Mouse (Mus musculus): ENCODE data around the gene 9130023H24Rik. TPM values are rescaled to one million over a fixed set of nuclear protein-coding genes. Genes with fewer than 3 reads are reported as not detected.

9130023H24Rik gene
- polyA plus RNA-seq, 1 experiment from 2014 or later, result 10.2 TPM

DNA sequence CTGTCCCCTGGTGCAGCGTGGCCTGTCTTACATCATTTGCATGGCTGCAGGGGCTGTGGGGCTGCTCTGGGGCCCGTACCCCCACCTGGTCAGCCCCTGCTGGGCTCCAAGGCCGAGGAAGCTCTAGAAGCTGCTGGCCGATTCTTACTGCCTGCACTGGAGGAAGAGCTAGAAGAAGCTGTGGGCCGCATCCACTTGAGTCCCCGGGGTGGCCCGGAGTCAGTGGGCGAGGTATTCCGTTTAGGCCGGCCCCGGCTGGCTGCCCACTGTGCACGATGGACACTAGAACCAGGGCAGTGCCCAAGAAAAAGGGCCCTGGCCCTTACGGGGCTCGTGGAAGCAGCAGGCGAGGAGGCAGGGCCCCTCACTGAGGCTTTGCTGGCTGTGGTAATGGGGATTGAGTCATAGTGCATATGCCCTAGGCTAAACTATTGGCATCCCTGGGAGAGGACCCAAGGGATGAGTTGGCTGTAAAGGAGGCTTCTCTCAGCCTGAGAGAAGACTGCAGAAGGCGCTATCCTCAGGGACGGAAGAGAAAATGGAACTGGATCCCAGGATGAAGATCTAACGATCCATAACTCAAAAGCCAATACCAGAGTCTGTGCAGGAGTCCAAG lies 6.7 kb upstream of the 9130023H24Rik start:
- H3K36me3 ChIP-seq (ENCODE audit: control insufficient read depth, insufficient read depth, low read length), result peaks cover 16% of the 10 kb centered on the region
- 88% methylated on average over 18 of the region's 18 CpGs for WGBS
- 0 out of 2 replicates have a peak overlapping the region, but pooled peaks have one; percentile 30 for H3K27ac ChIP-seq (replicated peaks; ENCODE audit: low read depth, low read length)
- H3K4me2 ChIP-seq (ENCODE audit: low read depth, severe bottlenecking), result no peak overlapping the region
- H3K9ac ChIP-seq (ENCODE audit: low read length), result no peak overlapping the region
- no peaks in the 10 kb centered on the region for H3K9me3 ChIP-seq (ENCODE audit: control insufficient read depth, low read length)
- H3K27me3 ChIP-seq (ENCODE audit: control insufficient read depth, insufficient read depth, low read length), result no peaks in the 10 kb centered on the region
- no peak overlapping the region for H3K4me3 ChIP-seq (ENCODE audit: low read depth, low read length)
- peaks cover 6% of the 10 kb centered on the region; the same call in 1 of the 2 replicates for H3K4me1 ChIP-seq (ENCODE audit: control insufficient read depth, insufficient read depth, low read length)
- no peak for ATAC-seq (ENCODE audit: insufficient number of reproducible peaks, low FRiP score, low TSS enrichment, low read depth)
- no peak for DNase-seq (ENCODE audit: low spot score)

DNA sequence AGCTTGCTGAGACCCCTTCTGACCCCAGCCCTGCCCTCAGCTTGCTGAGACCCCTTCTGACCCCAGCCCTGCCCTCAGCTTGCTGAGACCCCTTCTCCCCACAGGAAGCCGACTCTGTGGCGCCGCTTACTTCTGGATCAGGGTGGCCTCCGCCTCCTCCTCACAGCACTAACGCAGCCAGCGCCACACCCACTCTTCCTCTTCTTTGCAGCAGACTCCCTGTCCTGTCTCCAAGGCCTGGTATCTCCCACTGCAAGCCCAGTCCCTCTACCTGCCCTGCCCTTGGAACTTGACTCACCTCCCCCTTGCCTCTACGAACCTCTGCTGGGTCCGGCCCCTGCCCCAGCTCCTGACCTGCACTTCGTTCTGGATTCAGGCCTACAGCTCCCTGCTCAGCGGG lies 6.1 kb upstream of the 9130023H24Rik start:
- WGBS, result 62% methylated on average over 10 of the region's 10 CpGs
- Histone ChIP-seq H3K4me1 (ENCODE audit: control insufficient read depth, insufficient read depth, low read length) (peaks cover 9% of the 10 kb centered on the region; the same call in 1 of the 2 replicates), H3K4me2 (ENCODE audit: low read depth, severe bottlenecking) (no peak overlapping the region), H3K9ac (ENCODE audit: low read length) (no peak overlapping the region), H3K27me3 (ENCODE audit: control insufficient read depth, insufficient read depth, low read length) (no peaks in the 10 kb centered on the region), H3K4me3 (ENCODE audit: low read depth, low read length) (no peak overlapping the region), H3K27ac (replicated peaks; ENCODE audit: low read depth, low read length) (no peak overlapping the region), H3K36me3 (ENCODE audit: control insufficient read depth, insufficient read depth, low read length) (peaks cover 16% of the 10 kb centered on the region), H3K9me3 (ENCODE audit: control insufficient read depth, low read length) (no peaks in the 10 kb centered on the region)
- no peak for DNase-seq (ENCODE audit: low spot score)
- no peak for ATAC-seq (ENCODE audit: insufficient number of reproducible peaks, low FRiP score, low TSS enrichment, low read depth)

DNA sequence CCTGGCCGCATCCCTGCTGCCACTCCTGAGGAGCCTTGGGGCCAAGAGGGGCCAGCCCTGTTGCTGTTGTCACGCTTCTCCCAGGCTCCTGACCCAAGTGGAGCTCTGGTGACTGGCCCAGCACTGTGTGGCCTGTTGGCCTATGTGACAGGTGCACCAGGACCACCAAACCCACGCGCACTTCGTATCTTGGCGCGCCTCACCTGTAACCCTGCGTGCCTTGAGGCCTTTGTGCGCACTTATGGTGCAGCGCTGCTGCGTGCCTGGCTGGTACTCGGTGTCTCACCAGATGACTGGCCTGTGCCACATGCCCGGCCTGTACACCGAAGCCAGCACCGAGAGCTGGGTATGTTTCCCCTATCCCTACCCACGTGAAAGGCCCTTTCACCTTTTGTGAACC lies 4.5 kb upstream of the 9130023H24Rik start:
- no peak overlapping the region for H3K4me3 ChIP-seq (ENCODE audit: low read depth, low read length)
- H3K27ac ChIP-seq (replicated peaks; ENCODE audit: low read depth, low read length), result no peak overlapping the region
- H3K36me3 ChIP-seq (ENCODE audit: control insufficient read depth, insufficient read depth, low read length), result peaks cover 16% of the 10 kb centered on the region
- ATAC-seq (ENCODE audit: insufficient number of reproducible peaks, low FRiP score, low TSS enrichment, low read depth) (no peak), DNase-seq (ENCODE audit: low spot score) (no peak)
- no peaks in the 10 kb centered on the region for H3K9me3 ChIP-seq (ENCODE audit: control insufficient read depth, low read length)
- no peaks in the 10 kb centered on the region for H3K27me3 ChIP-seq (ENCODE audit: control insufficient read depth, insufficient read depth, low read length)
- H3K4me1 ChIP-seq (ENCODE audit: control insufficient read depth, insufficient read depth, low read length), result peaks cover 9% of the 10 kb centered on the region; the same call in 1 of the 2 replicates
- H3K4me2 ChIP-seq (ENCODE audit: low read depth, severe bottlenecking), result no peak overlapping the region
- WGBS, result 94% methylated on average over 16 of the region's 16 CpGs
- no peak overlapping the region for H3K9ac ChIP-seq (ENCODE audit: low read length)

DNA sequence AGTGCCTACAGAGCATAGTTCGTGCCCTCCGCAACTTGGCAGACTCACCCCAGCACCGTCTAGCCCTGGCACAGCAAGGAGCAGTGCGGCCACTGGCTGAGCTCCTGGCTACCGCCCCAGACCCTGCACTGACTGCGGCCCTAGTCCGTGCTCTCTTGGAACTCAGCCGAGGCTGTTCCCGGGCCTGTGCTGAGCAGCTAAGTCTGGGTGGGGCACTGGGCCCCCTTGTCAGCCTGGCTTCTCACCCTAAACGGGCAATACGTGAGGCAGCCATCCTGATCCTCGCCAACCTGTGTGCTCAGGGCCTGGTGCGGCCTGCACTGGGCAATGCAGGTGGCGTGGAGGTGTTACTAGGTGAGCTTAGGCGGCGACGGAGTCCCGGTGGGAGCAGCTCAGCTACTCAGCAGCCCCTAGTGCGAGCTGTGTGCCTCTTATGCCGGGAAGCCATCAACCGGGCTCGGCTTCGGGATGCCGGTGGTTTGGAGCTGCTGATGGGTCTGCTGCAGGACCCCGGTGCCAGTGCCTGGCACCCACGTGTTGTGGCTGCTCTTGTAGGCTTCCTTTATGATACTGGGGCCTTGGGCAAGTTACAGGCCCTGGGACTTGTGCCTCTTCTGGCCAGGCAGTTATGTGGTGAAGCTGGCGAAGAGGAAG lies 2.4 kb upstream of the 9130023H24Rik start:
- WGBS, result 94% methylated on average over 27 of the region's 27 CpGs
- no peak for DNase-seq (ENCODE audit: low spot score)
- H3K9ac ChIP-seq (ENCODE audit: low read length), result no peak overlapping the region
- peaks cover 16% of the 10 kb centered on the region for H3K36me3 ChIP-seq (ENCODE audit: control insufficient read depth, insufficient read depth, low read length)
- no peak overlapping the region for H3K4me2 ChIP-seq (ENCODE audit: low read depth, severe bottlenecking)
- ATAC-seq (ENCODE audit: insufficient number of reproducible peaks, low FRiP score, low TSS enrichment, low read depth), result no peak
- H3K9me3 ChIP-seq (ENCODE audit: control insufficient read depth, low read length), result no peaks in the 10 kb centered on the region
- no peaks in the 10 kb centered on the region for H3K27me3 ChIP-seq (ENCODE audit: control insufficient read depth, insufficient read depth, low read length)
- no peak overlapping the region for H3K4me3 ChIP-seq (ENCODE audit: low read depth, low read length)
- H3K27ac ChIP-seq (replicated peaks; ENCODE audit: low read depth, low read length), result no peak overlapping the region
- 0 out of 2 replicates have a peak, but pooled peaks cover 3% of the 10 kb centered on the region for H3K4me1 ChIP-seq (ENCODE audit: control insufficient read depth, insufficient read depth, low read length)

DNA sequence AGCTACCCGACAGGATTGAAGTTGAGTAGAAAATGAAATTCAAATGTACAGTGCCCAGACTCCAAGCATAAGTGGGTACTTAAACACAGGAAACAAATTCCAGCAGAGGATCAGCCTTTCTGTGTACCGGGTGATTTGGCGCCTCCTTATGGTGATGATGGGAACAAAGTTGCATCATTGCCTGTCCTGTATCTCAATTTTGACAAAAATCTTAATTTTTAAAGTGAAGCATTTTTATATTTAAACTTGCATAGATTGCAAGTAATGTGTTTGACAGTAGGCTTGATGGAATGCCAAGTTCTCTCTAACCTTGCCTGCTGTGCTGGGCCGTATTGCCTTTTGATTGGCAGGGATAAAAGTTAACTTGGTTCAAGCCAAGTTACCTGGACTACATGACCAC lies 1.2 kb upstream of the 9130023H24Rik start:
- H3K4me3 ChIP-seq (ENCODE audit: low read depth, low read length), result peak overlapping the region; percentile 63; the same call in 1 of the 2 replicates
- H3K4me2 ChIP-seq (ENCODE audit: low read depth, severe bottlenecking), result peak overlapping the region; percentile 58
- ATAC-seq (ENCODE audit: insufficient number of reproducible peaks, low FRiP score, low TSS enrichment, low read depth) (no peak), DNase-seq (ENCODE audit: low spot score) (peak; percentile 60)
- H3K4me1 ChIP-seq (ENCODE audit: control insufficient read depth, insufficient read depth, low read length), result 0 out of 2 replicates have a peak, but pooled peaks cover 3% of the 10 kb centered on the region
- peaks cover 8% of the 10 kb centered on the region; the same call in 1 of the 2 replicates for H3K36me3 ChIP-seq (ENCODE audit: control insufficient read depth, insufficient read depth, low read length)
- no peak overlapping the region for H3K27ac ChIP-seq (replicated peaks; ENCODE audit: low read depth, low read length)
- no peaks in the 10 kb centered on the region for H3K9me3 ChIP-seq (ENCODE audit: control insufficient read depth, low read length)
- H3K27me3 ChIP-seq (ENCODE audit: control insufficient read depth, insufficient read depth, low read length), result no peaks in the 10 kb centered on the region
- no peak overlapping the region for H3K9ac ChIP-seq (ENCODE audit: low read length)
- 28% methylated on average over 4 of the region's 4 CpGs for WGBS

DNA sequence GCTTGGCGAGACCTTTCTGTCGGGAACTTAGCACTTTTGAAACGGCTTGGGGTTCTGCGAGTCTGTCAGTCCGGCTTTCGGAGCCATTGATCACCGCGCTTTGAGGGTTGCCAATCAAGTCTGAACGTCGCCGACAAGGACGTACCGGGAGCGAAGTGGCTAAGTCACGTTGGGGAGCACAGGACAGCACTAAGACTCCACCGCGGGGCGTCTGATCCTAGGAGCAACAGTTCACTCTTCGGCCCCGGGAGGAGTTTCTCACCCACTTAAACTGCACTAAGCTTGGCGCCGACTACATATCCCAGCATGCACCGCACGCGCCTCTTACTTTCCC lies 271 bp downstream of the 9130023H24Rik start:
- 0% methylated on average over 25 of the region's 25 CpGs for WGBS
- peak overlapping the region; percentile 90 for H3K27ac ChIP-seq (replicated peaks; ENCODE audit: low read depth, low read length)
- DNase-seq (ENCODE audit: low spot score) (no peak), ATAC-seq (ENCODE audit: insufficient number of reproducible peaks, low FRiP score, low TSS enrichment, low read depth) (peak; percentile 67)
- peak overlapping the region; percentile 68 for H3K9ac ChIP-seq (ENCODE audit: low read length)
- H3K27me3 ChIP-seq (ENCODE audit: control insufficient read depth, insufficient read depth, low read length), result no peaks in the 10 kb centered on the region
- peaks cover 3% of the 10 kb centered on the region; the same call in 1 of the 2 replicates for H3K4me1 ChIP-seq (ENCODE audit: control insufficient read depth, insufficient read depth, low read length)
- peak overlapping the region; percentile 63 for H3K4me3 ChIP-seq (ENCODE audit: low read depth, low read length)
- H3K36me3 ChIP-seq (ENCODE audit: control insufficient read depth, insufficient read depth, low read length), result peaks cover 5% of the 10 kb centered on the region; the same call in 1 of the 2 replicates
- peak overlapping the region; percentile 84 for H3K4me2 ChIP-seq (ENCODE audit: low read depth, severe bottlenecking)
- no peaks in the 10 kb centered on the region for H3K9me3 ChIP-seq (ENCODE audit: control insufficient read depth, low read length)

DNA sequence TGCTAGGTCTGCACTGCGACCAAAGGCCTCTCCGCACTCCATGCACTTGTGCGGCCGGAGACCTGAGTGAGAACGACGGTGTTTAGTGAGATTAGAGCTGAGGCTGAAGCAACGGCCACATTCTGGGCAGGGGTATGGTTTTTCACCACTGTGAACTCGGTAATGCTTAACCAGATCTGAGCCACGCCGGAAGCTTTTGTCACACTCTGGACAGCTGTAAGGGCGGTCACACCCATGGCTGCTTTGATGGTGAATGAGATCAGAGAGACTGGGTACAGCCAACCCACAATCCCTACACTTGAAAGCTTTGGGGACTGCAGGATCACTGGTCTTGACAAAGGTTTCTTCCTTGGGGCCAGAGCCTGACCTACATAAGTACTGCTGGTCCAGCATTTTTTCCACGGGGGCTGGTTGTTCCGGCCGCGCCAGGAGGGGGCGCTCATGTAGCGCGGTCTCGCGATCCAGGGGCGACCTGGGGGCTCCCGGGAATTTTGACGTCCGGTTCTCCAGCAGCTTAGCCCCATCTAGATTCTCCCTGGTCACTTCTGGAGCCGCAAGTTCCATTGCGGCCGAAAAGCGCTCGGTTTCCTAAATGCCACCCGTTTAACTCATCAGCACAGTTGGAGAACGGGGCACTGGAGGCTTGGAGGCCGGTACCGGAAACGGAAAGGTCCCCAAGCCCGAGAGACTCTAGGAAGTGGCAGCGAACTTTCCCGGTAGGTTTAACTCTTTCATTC lies 807 bp downstream of the 9130023H24Rik start, which contains the start of gene Armc5:
Gene Armc5, plus strand, starts transcription at position 487 of the 737 bp plus-strand sequence.
- no peaks in the 10 kb centered on the region for H3K9me3 ChIP-seq (ENCODE audit: control insufficient read depth, low read length)
- peak within 1 kb of the TSS; percentile 77 for H3K9ac ChIP-seq (ENCODE audit: low read length)
- H3K36me3 ChIP-seq (ENCODE audit: control insufficient read depth, insufficient read depth, low read length), result peaks cover 3% of the 10 kb centered on the region; the same call in 1 of the 2 replicates
- ATAC-seq (ENCODE audit: insufficient number of reproducible peaks, low FRiP score, low TSS enrichment, low read depth) (peak; percentile 13; the same call in 1 of the 2 replicates), DNase-seq (ENCODE audit: low spot score) (peak; percentile 92)
- H3K27ac ChIP-seq (replicated peaks; ENCODE audit: low read depth, low read length), result peak within 1 kb of the TSS; percentile 90
- H3K4me3 ChIP-seq (ENCODE audit: low read depth, low read length), result peak within 1 kb of the TSS; percentile 63
- H3K4me2 ChIP-seq (ENCODE audit: low read depth, severe bottlenecking), result peak within 1 kb of the TSS; percentile 84
- WGBS, result 25% methylated on average over 37 of the region's 37 CpGs
- peaks cover 6% of the 10 kb centered on the region; the same call in 1 of the 2 replicates for H3K4me1 ChIP-seq (ENCODE audit: control insufficient read depth, insufficient read depth, low read length)
- H3K27me3 ChIP-seq (ENCODE audit: control insufficient read depth, insufficient read depth, low read length), result no peaks in the 10 kb centered on the region

DNA sequence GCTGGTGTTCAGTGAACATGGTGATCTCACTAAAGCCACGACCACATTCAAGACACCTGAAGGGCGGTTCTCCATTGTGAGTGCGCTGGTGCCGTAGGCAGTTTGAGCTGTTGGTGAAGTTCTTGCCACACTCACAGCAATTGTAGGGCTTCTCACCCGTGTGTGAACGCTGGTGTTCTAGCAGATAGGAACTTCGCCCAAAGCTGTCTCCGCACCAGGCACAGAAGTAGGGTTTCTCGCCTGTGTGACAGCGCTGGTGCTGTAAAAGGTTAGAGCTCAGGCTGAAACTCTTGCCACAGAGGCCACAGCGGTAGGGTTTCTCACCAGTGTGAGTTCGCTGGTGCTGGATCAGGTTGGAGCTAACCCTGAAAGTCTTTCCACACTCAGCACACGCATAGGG lies 1.4 kb downstream of the 9130023H24Rik start:
- Histone ChIP-seq H3K9me3 (ENCODE audit: control insufficient read depth, low read length) (no peaks in the 10 kb centered on the region), H3K27me3 (ENCODE audit: control insufficient read depth, insufficient read depth, low read length) (no peaks in the 10 kb centered on the region), H3K4me1 (ENCODE audit: control insufficient read depth, insufficient read depth, low read length) (peaks cover 6% of the 10 kb centered on the region; the same call in 1 of the 2 replicates), H3K4me2 (ENCODE audit: low read depth, severe bottlenecking) (no peak overlapping the region), H3K9ac (ENCODE audit: low read length) (no peak overlapping the region), H3K27ac (replicated peaks; ENCODE audit: low read depth, low read length) (no peak overlapping the region), H3K36me3 (ENCODE audit: control insufficient read depth, insufficient read depth, low read length) (peaks cover 3% of the 10 kb centered on the region; the same call in 1 of the 2 replicates), H3K4me3 (ENCODE audit: low read depth, low read length) (no peak overlapping the region)
- 91% methylated on average over 13 of the region's 13 CpGs for WGBS
- ATAC-seq (ENCODE audit: insufficient number of reproducible peaks, low FRiP score, low TSS enrichment, low read depth) (no peak), DNase-seq (ENCODE audit: low spot score) (no peak)

Data from limb, embryonic 11.5 days (tissue).